Mouse (Mus musculus): ENCODE results near the gene Snrnp25. TPM values are rescaled to one million over a fixed set of nuclear protein-coding genes. Genes with fewer than 3 reads are reported as not detected.

Gene Snrnp25
- polyA plus RNA-seq, 1 experiment from 2014 or later, result 120 TPM

DNA sequence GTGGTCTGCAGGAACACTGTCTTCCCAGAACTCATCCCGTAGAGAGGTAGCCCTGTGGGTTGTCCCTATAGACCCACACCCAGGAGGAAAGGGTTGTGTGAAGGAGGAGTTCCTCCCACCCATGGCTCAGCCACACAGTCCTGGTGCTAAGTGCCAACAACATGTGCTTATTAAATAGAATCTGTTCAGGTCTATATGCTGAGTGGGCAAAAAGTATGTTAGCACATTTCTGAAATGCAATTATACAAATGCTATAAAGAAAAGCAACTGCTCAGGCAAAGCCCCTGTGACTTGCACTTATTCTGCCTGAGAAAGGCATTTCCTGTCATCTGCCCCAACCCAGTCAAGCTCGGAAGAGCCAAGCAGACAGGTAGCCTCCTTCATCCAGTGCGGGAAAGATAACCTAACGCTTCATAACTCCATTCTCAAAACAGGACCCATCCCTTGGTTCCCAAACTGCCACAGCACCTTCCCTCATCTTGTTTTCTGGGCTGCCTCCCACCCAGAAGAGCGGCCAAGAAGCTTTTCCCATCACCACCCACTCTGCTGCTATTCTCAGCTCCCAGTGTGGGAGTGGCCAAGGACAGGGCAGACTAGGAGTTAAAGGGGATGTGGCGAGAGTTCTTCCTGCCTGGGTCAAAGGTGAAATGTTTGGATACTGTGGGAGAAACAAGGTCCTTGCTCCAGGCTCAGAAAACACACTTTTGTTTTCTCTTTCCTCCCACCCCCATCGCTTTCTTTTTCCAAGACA is 38.2 kb downstream of the Snrnp25 start:
- Histone ChIP-seq H3K9me3 (no peaks in the 10 kb centered on the region), H3K27ac (peak overlapping the region; percentile 73), H3K4me3 (no peak overlapping the region), H3K36me3 (replicated peaks) (peaks cover 96% of the 10 kb centered on the region), H3K4me1 (peaks cover 10% of the 10 kb centered on the region; the same call in 1 of the 2 replicates), H3K27me3 (ENCODE audit: poor library complexity, severe bottlenecking) (no peaks in the 10 kb centered on the region)
- WGBS, result 78% methylated on average over 7 of the region's 7 CpGs
- DNase-seq (ENCODE audit: extremely low spot score, low spot score), result no peak

- Histone ChIP-seq H3K9me3 (no peaks in the 10 kb centered on the region), H3K36me3 (replicated peaks) (peaks cover 94% of the 10 kb centered on the region), H3K27ac (peak overlapping the region; percentile 73), H3K4me1 (peaks cover 10% of the 10 kb centered on the region; the same call in 1 of the 2 replicates), H3K27me3 (ENCODE audit: poor library complexity, severe bottlenecking) (no peaks in the 10 kb centered on the region), H3K4me3 (no peak overlapping the region)
- DNase-seq (ENCODE audit: extremely low spot score, low spot score), result no peak
- 81% methylated on average over 3 of the region's 3 CpGs for WGBS
These were observed 38.8 kb downstream of the Snrnp25 start for GRCm38 (mm10) chr11:32244064-32244463.

DNA sequence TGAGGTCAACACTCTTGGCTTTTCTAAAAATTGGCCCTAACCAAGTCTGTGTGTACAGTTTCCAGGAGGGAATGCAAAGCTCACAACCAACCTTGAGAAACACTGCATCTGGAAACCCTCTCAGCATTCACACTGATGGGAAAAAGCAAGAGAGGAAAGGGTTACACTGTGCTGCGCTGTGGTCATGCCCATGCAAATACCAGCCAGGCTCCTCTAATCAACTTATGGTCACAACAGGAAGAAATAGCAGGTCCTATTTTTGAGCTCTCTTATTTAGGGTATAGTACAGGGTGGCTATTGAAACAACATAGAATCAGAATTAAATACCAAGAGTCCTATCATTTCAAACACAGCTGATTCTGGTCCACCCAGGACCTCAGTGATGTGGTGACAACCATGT is 39.4 kb downstream of the Snrnp25 start:
- WGBS, result 94% methylated on average over 1 of the region's 1 CpGs
- H3K27me3 ChIP-seq (ENCODE audit: poor library complexity, severe bottlenecking), result no peaks in the 10 kb centered on the region
- peaks cover 95% of the 10 kb centered on the region for H3K36me3 ChIP-seq (replicated peaks)
- peaks cover 10% of the 10 kb centered on the region; the same call in 1 of the 2 replicates for H3K4me1 ChIP-seq
- no peak overlapping the region for H3K4me3 ChIP-seq
- DNase-seq (ENCODE audit: extremely low spot score, low spot score), result no peak
- peak overlapping the region; percentile 73 for H3K27ac ChIP-seq
- no peaks in the 10 kb centered on the region for H3K9me3 ChIP-seq

DNA sequence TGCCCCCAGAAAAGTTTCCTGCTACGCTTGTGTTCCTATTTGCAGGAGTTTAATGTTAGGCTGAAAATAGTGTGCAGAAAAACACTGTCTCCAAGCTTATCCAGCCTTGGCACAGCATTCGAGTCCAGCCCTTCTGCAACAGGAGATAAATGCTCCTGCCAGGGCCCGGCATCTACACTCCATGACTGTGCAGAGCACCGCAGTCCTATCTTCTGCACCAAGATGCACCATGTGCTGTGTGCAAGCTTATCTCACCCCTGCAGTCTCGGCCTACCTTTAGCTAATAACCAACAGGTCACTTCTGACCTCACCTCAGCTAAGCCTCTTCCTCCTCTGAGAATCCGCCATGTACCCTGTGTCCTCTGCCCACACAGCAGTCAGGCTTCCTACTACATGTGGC is 40.4 kb downstream of the Snrnp25 start:
- no peaks in the 10 kb centered on the region for H3K9me3 ChIP-seq
- H3K4me3 ChIP-seq, result no peak overlapping the region
- no peaks in the 10 kb centered on the region for H3K27me3 ChIP-seq (ENCODE audit: poor library complexity, severe bottlenecking)
- no peak for DNase-seq (ENCODE audit: extremely low spot score, low spot score)
- WGBS, result 95% methylated on average over 6 of the region's 6 CpGs
- H3K27ac ChIP-seq, result no peak overlapping the region
- H3K36me3 ChIP-seq (replicated peaks), result peaks cover 95% of the 10 kb centered on the region
- H3K4me1 ChIP-seq, result peaks cover 10% of the 10 kb centered on the region; the same call in 1 of the 2 replicates

DNA sequence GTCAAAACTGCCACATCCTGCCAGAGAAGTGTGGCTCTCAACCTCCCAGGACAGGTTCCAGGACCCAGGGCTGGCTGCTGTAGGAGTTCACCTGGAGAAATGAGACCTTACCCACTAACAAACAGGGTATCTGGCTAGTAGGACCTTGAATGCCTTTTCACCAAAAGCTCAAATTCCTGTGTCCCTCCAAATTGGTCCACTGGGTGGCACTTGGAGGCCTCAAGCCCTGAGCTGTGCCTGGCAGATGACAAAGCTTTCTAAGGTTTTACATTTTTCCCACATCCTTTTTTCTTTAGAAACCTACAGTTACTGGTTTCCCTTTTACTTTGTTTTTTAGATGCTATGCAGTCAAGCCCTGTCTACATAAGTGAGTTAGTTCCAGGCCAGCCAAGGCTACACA is 41.9 kb downstream of the Snrnp25 start:
- DNase-seq (ENCODE audit: extremely low spot score, low spot score), result no peak
- no peaks in the 10 kb centered on the region for H3K27me3 ChIP-seq (ENCODE audit: poor library complexity, severe bottlenecking)
- H3K4me3 ChIP-seq, result no peak overlapping the region
- H3K9me3 ChIP-seq, result no peaks in the 10 kb centered on the region
- H3K36me3 ChIP-seq (replicated peaks), result peaks cover 95% of the 10 kb centered on the region
- peaks cover 10% of the 10 kb centered on the region; the same call in 1 of the 2 replicates for H3K4me1 ChIP-seq
- peak overlapping the region; percentile 11; the same call in 1 of the 2 replicates for H3K27ac ChIP-seq

GRCm38 (mm10) chr11:32248350-32248749 is 43.1 kb downstream of the Snrnp25 start:
- 93% methylated on average over 3 of the region's 3 CpGs for WGBS
- peaks cover 6% of the 10 kb centered on the region; the same call in 1 of the 2 replicates for H3K4me1 ChIP-seq
- H3K4me3 ChIP-seq, result no peak overlapping the region
- H3K36me3 ChIP-seq (replicated peaks), result peaks cover 95% of the 10 kb centered on the region
- H3K27ac ChIP-seq, result no peak overlapping the region
- DNase-seq (ENCODE audit: extremely low spot score, low spot score), result no peak
- no peaks in the 10 kb centered on the region for H3K9me3 ChIP-seq
- H3K27me3 ChIP-seq (ENCODE audit: poor library complexity, severe bottlenecking), result no peaks in the 10 kb centered on the region

DNA sequence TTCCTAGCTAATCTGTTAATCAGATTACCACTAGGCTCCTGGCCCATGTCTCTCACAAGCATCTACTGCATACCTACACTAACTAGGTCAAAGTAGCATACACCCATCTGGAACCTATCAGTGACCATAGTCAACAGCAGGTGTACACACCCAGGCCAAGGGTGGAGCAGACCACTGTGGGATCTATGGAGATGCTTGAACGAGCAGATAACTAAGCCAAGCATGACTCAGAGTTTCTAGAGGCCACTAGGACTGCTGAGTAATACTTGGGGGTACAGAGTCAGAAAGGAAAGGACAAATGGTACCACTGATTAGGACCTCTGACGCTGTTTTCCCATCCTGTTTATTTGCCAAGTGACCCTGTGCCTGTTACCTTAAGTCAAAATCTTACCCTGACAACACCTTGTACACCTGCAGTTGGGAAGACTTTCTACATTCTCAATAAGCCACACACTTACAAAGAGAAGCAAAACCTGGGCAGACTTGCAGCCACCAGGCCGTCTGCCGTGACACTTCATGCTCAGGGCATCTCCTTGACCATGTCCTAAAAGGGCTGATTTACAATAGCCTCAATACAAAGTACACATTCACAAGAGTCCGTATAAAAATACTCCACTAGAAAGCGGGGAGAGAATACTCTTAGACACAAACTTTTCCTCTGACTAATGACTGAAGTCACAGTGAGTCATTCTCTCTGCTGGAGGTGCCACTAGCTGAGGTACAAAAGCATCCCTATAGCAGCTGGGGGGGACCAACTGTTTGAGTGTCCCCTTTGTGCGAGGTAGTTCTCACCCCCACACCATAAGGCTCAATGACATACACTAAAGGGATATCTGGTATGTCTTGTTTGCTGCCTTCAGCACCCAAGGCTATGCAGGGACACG is 45.9 kb downstream of the Snrnp25 start:
- H3K4me3 ChIP-seq, result no peak overlapping the region
- H3K36me3 ChIP-seq (replicated peaks), result peaks cover 97% of the 10 kb centered on the region
- no peaks in the 10 kb centered on the region for H3K4me1 ChIP-seq
- H3K27ac ChIP-seq, result peak overlapping the region; percentile 56
- WGBS, result 87% methylated on average over 8 of the region's 8 CpGs
- DNase-seq (ENCODE audit: extremely low spot score, low spot score), result no peak
- no peaks in the 10 kb centered on the region for H3K9me3 ChIP-seq
- no peaks in the 10 kb centered on the region for H3K27me3 ChIP-seq (ENCODE audit: poor library complexity, severe bottlenecking)

DNA sequence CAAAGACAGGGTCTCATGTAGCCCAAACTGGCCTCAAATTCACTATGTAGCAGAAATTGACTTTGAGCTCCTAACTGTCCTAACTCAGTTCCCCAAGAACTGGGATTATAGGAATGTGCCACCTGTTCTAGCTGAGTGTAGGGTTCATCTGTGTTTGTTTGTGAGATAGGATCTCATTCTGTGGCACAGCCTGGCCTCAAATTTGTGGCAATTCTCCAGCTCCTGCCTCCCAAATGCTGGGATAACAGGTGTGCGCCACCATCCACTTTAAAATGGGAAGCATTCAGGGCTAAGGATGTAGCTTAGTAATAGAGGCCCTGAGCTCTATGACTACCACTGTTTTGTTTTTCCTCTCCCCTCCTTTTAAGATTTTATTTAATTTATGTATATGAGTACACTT is 47.9 kb downstream of the Snrnp25 start:
- DNase-seq (ENCODE audit: extremely low spot score, low spot score), result no peak
- peaks cover 82% of the 10 kb centered on the region for H3K36me3 ChIP-seq (replicated peaks)
- no peak overlapping the region for H3K27ac ChIP-seq
- H3K9me3 ChIP-seq, result no peaks in the 10 kb centered on the region
- H3K4me3 ChIP-seq, result no peak overlapping the region
- no peaks in the 10 kb centered on the region for H3K27me3 ChIP-seq (ENCODE audit: poor library complexity, severe bottlenecking)
- 100% methylated on average over 1 of the region's 1 CpGs for WGBS
- no peaks in the 10 kb centered on the region for H3K4me1 ChIP-seq

- H3K27ac ChIP-seq, result peak overlapping the region; percentile 66
- H3K4me3 ChIP-seq, result no peak overlapping the region
- no peak for DNase-seq (ENCODE audit: extremely low spot score, low spot score)
- peaks cover 76% of the 10 kb centered on the region for H3K36me3 ChIP-seq (replicated peaks)
- no peaks in the 10 kb centered on the region for H3K9me3 ChIP-seq
- 85% methylated on average over 1 of the region's 1 CpGs for WGBS
- H3K27me3 ChIP-seq (ENCODE audit: poor library complexity, severe bottlenecking), result no peaks in the 10 kb centered on the region
- H3K4me1 ChIP-seq, result no peaks in the 10 kb centered on the region
These were observed 50.9 kb downstream of the Snrnp25 start for GRCm38 (mm10) chr11:32256146-32256545.

GRCm38 (mm10) chr11:32256566-32256965 is 51.4 kb downstream of the Snrnp25 start:
- H3K27ac ChIP-seq, result peak overlapping the region; percentile 60
- H3K4me3 ChIP-seq, result no peak overlapping the region
- DNase-seq (ENCODE audit: extremely low spot score, low spot score), result no peak
- WGBS, result 94% methylated on average over 3 of the region's 3 CpGs
- H3K4me1 ChIP-seq, result no peaks in the 10 kb centered on the region
- no peaks in the 10 kb centered on the region for H3K9me3 ChIP-seq
- no peaks in the 10 kb centered on the region for H3K27me3 ChIP-seq (ENCODE audit: poor library complexity, severe bottlenecking)
- peaks cover 72% of the 10 kb centered on the region for H3K36me3 ChIP-seq (replicated peaks)
